Mouse (Mus musculus): Measurements from ENCODE around the gene Acbd4. TPM values are rescaled to one million over a fixed set of nuclear protein-coding genes. Genes with fewer than 3 reads are reported as not detected.

The Acbd4 gene
- polyA plus RNA-seq, 1 experiment from 2014 or later = 14.0 TPM

Other genes with a start within 250 kb of the Acbd4 start
- gene Eftud2, start 220.7 kb upstream of the Acbd4 start, polyA plus RNA-seq (2018) = 45.8 to 73.1 TPM (median 46.9 TPM) in 3 replicates
- gene Ccdc103, start 220.5 kb upstream of the Acbd4 start, polyA plus RNA-seq (2018) = not detected in 3 replicates
- gene Fam187a, start 216.5 kb upstream of the Acbd4 start, polyA plus RNA-seq (2018) = not detected in 3 replicates
- gene Gfap, start 200.8 kb upstream of the Acbd4 start, polyA plus RNA-seq (2018) = not detected in 3 replicates
- 0.15 to 2.5 TPM (median 2.2 TPM) in 3 replicates for gene Kif18b, start 176.6 kb upstream of the Acbd4 start, polyA plus RNA-seq (2018)
- gene C1ql1, start 155.0 kb upstream of the Acbd4 start, polyA plus RNA-seq (2018) = not detected in 3 replicates
- 58.0 to 93.5 TPM (median 59.5 TPM) in 3 replicates for gene Nmt1, start 73.5 kb upstream of the Acbd4 start, polyA plus RNA-seq (2018)
- 24.3 to 27.5 TPM (median 26.4 TPM) in 3 replicates for gene Dcakd, start 73.3 kb upstream of the Acbd4 start, polyA plus RNA-seq (2018)
- gene Plcd3, start within 50 bp of the Acbd4 start, polyA plus RNA-seq (2018) = 0.07 to 0.21 TPM in 2 of 3 replicates, not detected in the other
- gene Hexim1, start 14.5 kb downstream of the Acbd4 start, polyA plus RNA-seq (2018) = 18.5 to 31.2 TPM (median 23.4 TPM) in 3 replicates
- gene Hexim2, start 30.7 kb downstream of the Acbd4 start, polyA plus RNA-seq (2018) = 0.98 to 2.8 TPM (median 2.6 TPM) in 3 replicates
- gene Fmnl1, start 69.4 kb downstream of the Acbd4 start, polyA plus RNA-seq (2018) = 29.0 to 47.4 TPM (median 29.5 TPM) in 3 replicates
- gene 1700023F06Rik, start 106.9 kb downstream of the Acbd4 start, polyA plus RNA-seq (2018) = not detected in 3 replicates
- gene Spata32, start 116.8 kb downstream of the Acbd4 start, polyA plus RNA-seq (2018) = not detected in 3 replicates
- gene Map3k14, start 165.8 kb downstream of the Acbd4 start, polyA plus RNA-seq (2018) = 9.0 to 14.1 TPM (median 9.9 TPM) in 3 replicates